ENCODE assay signal across 17 mouse cellular contexts in genomic region chr3:85641751-85642150, GRCm38 (mm10).
DNase-seq lines count a peak whose midpoint lies in the region; TF ChIP-seq lines count a peak whose summit lies in the region.
"Had no signal": no experiment of that assay in that cellular context is flagged by ENCODE, and none has a peak within 500 bp of the region (broad histone marks: within the 10 kb centered on the region; RNA-seq: fewer than 3 reads in every experiment).

No protein-coding gene starts in this region.

- H3K36me3 ChIP-seq in embryonic facial prominence, embryonic 10.5 days (replicated peaks), result no peaks in the 10 kb centered on the region
- H3K36me3 ChIP-seq: embryonic facial prominence, embryonic 12.5 days; forebrain, embryonic 15.5 days; heart, embryonic 15.5 days; hindbrain, embryonic 15.5 days had no signal

- no peak overlapping the region for H3K4me3 ChIP-seq in gastrocnemius, adult 2 months
- H3K4me3 ChIP-seq in left cerebral cortex, adult 2 months, result no peak overlapping the region
- no peak overlapping the region for H3K4me3 ChIP-seq in embryonic facial prominence, embryonic 10.5 days
- H3K4me3 ChIP-seq: embryonic facial prominence, embryonic 12.5 days; forebrain, embryonic 15.5 days; heart, embryonic 15.5 days; hindbrain, embryonic 15.5 days had no signal

- H3K9me3 ChIP-seq in embryonic facial prominence, embryonic 10.5 days, result no peaks in the 10 kb centered on the region
- H3K9me3 ChIP-seq: embryonic facial prominence, embryonic 12.5 days; forebrain, embryonic 15.5 days; heart, embryonic 15.5 days; hindbrain, embryonic 15.5 days had no signal

- 87% methylated on average over 3 of the region's 3 CpGs for WGBS in embryonic facial prominence, embryonic 10.5 days

- peak; percentile 38 for DNase-seq in gastrocnemius, adult 2 months
- no peak for DNase-seq in gastrocnemius, postnatal 4 days (ENCODE audit: low spot score in 2 of 2)
- no peak for DNase-seq in left cerebral cortex, adult 2 months (ENCODE audit: extremely low spot score in 1 of 2, low spot score in 2 of 2)
- DNase-seq in left cerebral cortex, adult 9 months (ENCODE audit: low spot score in 2 of 2), result no peak
- peak; percentile 35 for DNase-seq in skeletal muscle tissue, adult 2 months (ENCODE audit: low read depth, low spot score)
- DNase-seq in embryonic facial prominence, embryonic 10.5 days (ENCODE audit: low spot score), result no peak
- DNase-seq: adrenal gland, adult 8-10 months; adrenal gland, postnatal 36 days; cerebellum, adult 2 months; cerebellum, postnatal 14 days; embryo, embryonic 11 days; heart, adult 11 months had no signal

- H3K27ac ChIP-seq in gastrocnemius, adult 2 months, result no peak overlapping the region
- H3K27ac ChIP-seq in left cerebral cortex, adult 2 months, result peak overlapping the region; percentile 44; the same call in 1 of the 2 replicates
- no peak overlapping the region for H3K27ac ChIP-seq in embryonic facial prominence, embryonic 10.5 days (replicated peaks)
- H3K27ac ChIP-seq: embryonic facial prominence, embryonic 12.5 days; forebrain, embryonic 15.5 days; heart, embryonic 15.5 days; hindbrain, embryonic 15.5 days had no signal

- intact Hi-C loops in gastrocnemius, adult 2 months (cut with DNase I), result no loop called here
- intact Hi-C loops in left cerebral cortex, adult 2 months (cut with DNase I), result no loop called here

- H3K27me3 ChIP-seq in embryonic facial prominence, embryonic 10.5 days (replicated peaks; ENCODE audit: low read depth, poor library complexity, severe bottlenecking), result no peaks in the 10 kb centered on the region
- H3K27me3 ChIP-seq: CH12.LX; embryonic facial prominence, embryonic 12.5 days; forebrain, embryonic 15.5 days; heart, embryonic 15.5 days; hindbrain, embryonic 15.5 days had no signal

- TF ChIP-seq CTCF in gastrocnemius, adult 2 months (IDR thresholded peaks at IDR 0.05), result no peak
- no peak for TF ChIP-seq CTCF in left cerebral cortex, adult 2 months (IDR thresholded peaks at IDR 0.05)

- no peaks in the 10 kb centered on the region for H3K4me1 ChIP-seq in embryonic facial prominence, embryonic 10.5 days
- H3K4me1 ChIP-seq: embryonic facial prominence, embryonic 12.5 days; forebrain, embryonic 15.5 days; hindbrain, embryonic 15.5 days had no signal

Comparison
In these comparisons a context has a peak if more than half of its experiments do, and no peak if none do; other contexts are left out.
1. DNase-seq: peak in gastrocnemius, adult 2 months (single experiment) and skeletal muscle tissue, adult 2 months (single experiment); none in gastrocnemius, postnatal 4 days (0 of 2), left cerebral cortex, adult 2 months (0 of 2), left cerebral cortex, adult 9 months (0 of 2) and embryonic facial prominence, embryonic 10.5 days (single experiment).